Mouse (Mus musculus) olfactory bulb, adult 2 months (tissue): Measurements from ENCODE around the gene Tspan3.

Experiments used
- CTCF ChIP-seq: fragments of 200-500 bp; IDR thresholded peaks from 2 replicates; pipeline ENCODE4 v1.5.1; 2012; ENCODE audit warnings: low read depth, mild to moderate bottlenecking, low read length, moderate library complexity; ENCODE audit not compliant: insufficient read depth
- POLR2A ChIP-seq: fragments of 200-500 bp; IDR thresholded peaks from 2 replicates; pipeline ENCODE4 v1.6.1; 2012; ENCODE audit warnings: mild to moderate bottlenecking, low read depth, low read length, moderate library complexity; ENCODE audit not compliant: insufficient read depth

- TF ChIP-seq POLR2A (no peak), CTCF (no peak)
Observed at GRCm38 (mm10) chr9:56165377-56165776, at the start of gene Tspan3.
